ENCODE assay signal across 7 mouse cellular contexts in the genomic region with DNA sequence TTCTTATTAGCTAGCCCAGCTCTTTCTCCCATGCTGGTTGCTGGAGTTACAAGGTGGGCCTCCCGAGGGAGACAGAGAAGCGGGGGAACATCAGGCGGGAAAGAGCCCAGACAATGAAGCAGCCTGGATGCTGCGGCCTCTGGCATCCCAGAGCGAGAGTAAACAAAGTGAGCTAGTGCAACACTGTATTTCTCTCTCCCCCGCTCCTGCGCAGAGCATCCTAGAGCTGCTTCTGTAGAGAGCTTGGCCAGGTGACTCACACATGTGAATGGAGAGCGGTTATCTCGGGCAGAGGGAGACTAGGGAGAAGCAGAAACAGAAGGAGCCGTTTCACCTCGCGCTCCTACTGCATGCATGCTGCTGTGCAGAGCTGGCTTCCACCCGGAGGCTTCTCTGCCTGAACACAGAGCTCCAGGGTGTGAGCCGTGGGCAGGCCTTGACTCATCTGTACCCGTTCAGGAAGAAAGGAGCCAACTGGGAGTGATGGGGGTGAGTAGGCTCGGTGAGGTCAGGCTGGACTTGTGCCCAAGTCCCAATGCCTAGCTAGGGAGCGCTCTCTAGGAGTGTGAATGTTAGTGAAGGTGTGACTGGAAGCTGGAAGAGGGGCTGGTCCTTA. TPM values are rescaled to one million over a fixed set of nuclear protein-coding genes. Genes with fewer than 3 reads are reported as not detected.
DNase-seq lines count a peak whose midpoint lies in the region; ATAC-seq and TF ChIP-seq lines count a peak whose summit lies in the region.

No protein-coding gene starts in this region.

- peak; percentile 88 for DNase-seq in right cerebral cortex, adult 18-20 months
- DNase-seq in right cerebral cortex, postnatal 4 days: no peak
- DNase-seq in cerebellum, adult 9-11 months: peak; percentile 43
- no peak for DNase-seq in hindbrain, embryonic 10.5 days (ENCODE audit: low spot score)
- no peak for DNase-seq in limb, embryonic 14.5 days (ENCODE audit: low spot score)
- DNase-seq in yolk sac, embryonic 10.5 days (ENCODE audit: low spot score): no peak
- no peak for DNase-seq in urinary bladder, adult 2 months (ENCODE audit: low spot score)

- H3K27me3 ChIP-seq in hindbrain, embryonic 10.5 days (ENCODE audit: insufficient read depth, poor library complexity, severe bottlenecking): peaks cover 16% of the 10 kb centered on the region; the same call in 1 of the 2 replicates
- H3K27me3 ChIP-seq in limb, embryonic 14.5 days (ENCODE audit: control insufficient read depth, insufficient read depth, low read length): no peaks in the 10 kb centered on the region

- WGBS in hindbrain, embryonic 10.5 days: 33% methylated on average over 17 of the region's 17 CpGs
- 37% methylated on average over 17 of the region's 17 CpGs for WGBS in limb, embryonic 14.5 days

- no peak for ATAC-seq in limb, embryonic 14.5 days (ENCODE audit: low FRiP score, low read depth)

- H3K9me3 ChIP-seq in hindbrain, embryonic 10.5 days: no peaks in the 10 kb centered on the region
- no peaks in the 10 kb centered on the region for H3K9me3 ChIP-seq in limb, embryonic 14.5 days (ENCODE audit: control insufficient read depth, low read length)

- 0 out of 2 replicates have a peak overlapping the region, but pooled peaks have one; percentile 9 for H3K4me3 ChIP-seq in hindbrain, embryonic 10.5 days
- H3K4me3 ChIP-seq in limb, embryonic 14.5 days (replicated peaks; ENCODE audit: low read length): no peak overlapping the region

- H3K9ac ChIP-seq in limb, embryonic 14.5 days (ENCODE audit: low read depth, low read length, severe bottlenecking): 0 out of 2 replicates have a peak overlapping the region, but pooled peaks have one; percentile 0

- TF ChIP-seq POLR2A in limb, embryonic 14.5 days (IDR thresholded peaks at IDR 0.05; ENCODE audit: borderline replicate concordance, extremely low read depth, insufficient read depth, insufficient read length): no peak

- H3K4me1 ChIP-seq in hindbrain, embryonic 10.5 days (replicated peaks): peaks cover 70% of the 10 kb centered on the region
- peaks cover 10% of the 10 kb centered on the region for H3K4me1 ChIP-seq in limb, embryonic 14.5 days (ENCODE audit: control insufficient read depth, insufficient read depth, low read length)

- no peaks in the 10 kb centered on the region for H3K36me3 ChIP-seq in hindbrain, embryonic 10.5 days
- H3K36me3 ChIP-seq in limb, embryonic 14.5 days (ENCODE audit: control insufficient read depth, insufficient read depth, low read length): no peaks in the 10 kb centered on the region

- no peak overlapping the region for H3K4me2 ChIP-seq in limb, embryonic 14.5 days (replicated peaks; ENCODE audit: low read depth, low read length, severe bottlenecking)

- peak overlapping the region; percentile 87 for H3K27ac ChIP-seq in hindbrain, embryonic 10.5 days
- H3K27ac ChIP-seq in limb, embryonic 14.5 days (replicated peaks; ENCODE audit: low read depth, low read length): no peak overlapping the region

RNA-seq across cellular contexts. Expression of a gene that starts 46.0 kb away (rescaled TPM):
- polyA plus RNA-seq in hindbrain, embryonic 10.5 days (2016; fragmentation: Nextera tagmentation; extraction: Ambion mirVana): 8.8 and 17.4 TPM in 2 replicates
- 6.6 and 6.9 TPM in 2 replicates for polyA plus RNA-seq in limb, embryonic 14.5 days (2012; rRNA removed)
- polyA plus RNA-seq in limb, embryonic 14.5 days (2014; fragmentation: Nextera tagmentation; extraction: Ambion mirVana): 4.0 and 4.2 TPM in 2 replicates
- polyA plus RNA-seq in urinary bladder, adult 2 months (2012; rRNA removed): 81.1 and 94.9 TPM in 2 replicates

Comparison
In these comparisons a context has a peak if more than half of its experiments do, and no peak if none do; other contexts are left out.
1. DNase-seq: peak in right cerebral cortex, adult 18-20 months (single experiment) and cerebellum, adult 9-11 months (single experiment); none in right cerebral cortex, postnatal 4 days (single experiment), hindbrain, embryonic 10.5 days (single experiment), limb, embryonic 14.5 days (single experiment), yolk sac, embryonic 10.5 days (single experiment) and urinary bladder, adult 2 months (single experiment).